Mouse (Mus musculus) stomach, postnatal 0 days (tissue): Measurements from ENCODE around the gene Arap2.

Source experiments
- CTCF ChIP-seq: IDR thresholded peaks from 2 replicates; pipeline ENCODE4 v1.5.1; 2016; ENCODE audit warnings: antibody characterized with exemption, low read depth, mild to moderate bottlenecking, moderate library complexity
- EP300 ChIP-seq: optimal IDR thresholded peaks from 2 replicates; pipeline ENCODE3; 2016; ENCODE audit warnings: antibody characterized with exemption

DNA sequence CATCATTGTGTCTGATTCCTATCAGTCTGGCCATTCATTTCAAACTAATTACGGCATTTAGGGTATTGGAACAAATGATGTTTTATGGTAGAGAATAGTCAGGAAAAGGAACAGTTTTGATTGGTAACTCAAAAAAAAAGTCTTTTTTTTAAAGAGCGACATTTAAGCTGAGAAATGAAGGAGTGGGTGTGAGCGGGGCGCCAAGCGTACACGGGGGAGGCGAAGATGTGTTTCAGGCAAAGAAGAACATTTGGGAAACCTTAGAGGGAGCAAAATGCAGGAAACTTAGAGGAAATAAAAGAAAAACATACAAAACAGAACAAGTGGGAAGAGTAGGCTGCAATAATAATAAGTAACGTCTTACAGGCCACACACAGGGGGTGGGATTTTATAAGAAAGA is 11.8 kb upstream of the Arap2 start:
- TF ChIP-seq CTCF (no peak), EP300 (no peak)
